Mouse (Mus musculus) myocyte (in vitro differentiated cells): ENCODE measurements around the gene AI597479. TPM values are rescaled to one million over a fixed set of nuclear protein-coding genes. Genes with fewer than 3 reads are reported as not detected.

ENCODE experiments used
- H3K27me3 ChIP-seq: one replicate; pipeline ENCODE4 v1.6.1; 2011; ENCODE audit not compliant: control insufficient read depth, insufficient read depth, insufficient read length
- H3K36me3 ChIP-seq: one replicate; pipeline ENCODE4 v1.6.1; 2011; ENCODE audit not compliant: control insufficient read depth, insufficient read depth
- H3K4me2 ChIP-seq: one replicate; pipeline ENCODE4 v1.6.1; 2011; ENCODE audit warnings: low read depth, control low read depth
- H3K4me3 ChIP-seq: one replicate; pipeline ENCODE4 v1.5.1; 2011; ENCODE audit warnings: mild to moderate bottlenecking, control low read depth, moderate library complexity
- H3K79me2 ChIP-seq: one replicate; pipeline ENCODE4 v1.6.1; 2011; ENCODE audit not compliant: control insufficient read depth, insufficient read depth
- H3ac ChIP-seq: one replicate; pipeline ENCODE4 v1.6.1; 2011; ENCODE audit not compliant: control insufficient read depth, insufficient read length
- CEBPB ChIP-seq: IDR thresholded peaks from 2 replicates; pipeline ENCODE4 v1.6.1; 2011; ENCODE audit warnings: mild to moderate bottlenecking, moderate library complexity; ENCODE audit not compliant: poor library complexity, insufficient read depth, severe bottlenecking
- E2F4 ChIP-seq: IDR thresholded peaks from one replicate; pipeline ENCODE4 v1.6.1; 2011; ENCODE audit warnings: mild to moderate bottlenecking, control low read depth, moderate library complexity; ENCODE audit not compliant: insufficient read depth
- MAX ChIP-seq: IDR thresholded peaks from one replicate; pipeline ENCODE4 v1.6.1; 2011; ENCODE audit warnings: low read depth, mild to moderate bottlenecking, control low read depth
- MYOD1 ChIP-seq, 3 experiments: IDR thresholded peaks; one replicate each; pipeline ENCODE4 v1.6.1; 2011; ENCODE audit warnings: control low read depth in 2 of 3, low read depth in 2 of 3, mild to moderate bottlenecking in 2 of 3, moderate library complexity in 1 of 3; ENCODE audit not compliant: insufficient read length in 2 of 3, control insufficient read depth in 1 of 3
- MYOG ChIP-seq, 3 experiments: IDR thresholded peaks; one replicate each; pipeline ENCODE4 v1.6.1; 2011; ENCODE audit warnings: control low read depth in 2 of 3, low read depth in 2 of 3, mild to moderate bottlenecking in 2 of 3; ENCODE audit not compliant: insufficient read length in 2 of 3, control insufficient read depth in 1 of 3, insufficient read depth in 1 of 3
- POLR2A ChIP-seq: IDR thresholded peaks from one replicate; pipeline ENCODE4 v1.6.1; 2011; ENCODE audit warnings: low read depth, mild to moderate bottlenecking, control low read depth, moderate library complexity; ENCODE audit not compliant: insufficient read length
- POLR2AphosphoS2 ChIP-seq: IDR thresholded peaks from one replicate; pipeline ENCODE4 v1.6.1; 2011; ENCODE audit warnings: low read depth, control low read depth; ENCODE audit not compliant: insufficient read length
- REST ChIP-seq: IDR thresholded peaks from one replicate; pipeline ENCODE4 v1.6.1; 2011; ENCODE audit warnings: mild to moderate bottlenecking, control low read depth, moderate library complexity; ENCODE audit not compliant: insufficient read depth, insufficient read length
- SRF ChIP-seq: IDR thresholded peaks from one replicate; pipeline ENCODE4 v1.6.1; 2011; ENCODE audit warnings: low read depth; ENCODE audit not compliant: control insufficient read depth, insufficient read length
- TCF12 ChIP-seq: IDR thresholded peaks from one replicate; pipeline ENCODE4 v1.6.1; 2011; ENCODE audit warnings: mild to moderate bottlenecking, control low read depth; ENCODE audit not compliant: poor library complexity, insufficient read depth, severe bottlenecking
- TCF3 ChIP-seq: IDR thresholded peaks from one replicate; pipeline ENCODE4 v1.6.1; 2011; ENCODE audit warnings: low read depth, control low read depth; ENCODE audit not compliant: insufficient read length
- USF1 ChIP-seq: IDR thresholded peaks from one replicate; pipeline ENCODE4 v1.6.1; 2011; ENCODE audit warnings: low read depth, mild to moderate bottlenecking, control low read depth, moderate library complexity
- polyA plus RNA-seq: library from polyadenylated mRNA; unstranded; fragments of >200 nt; fragmentation: generic; extraction: Trizol; gene quantifications from one replicate; pipeline ENCODE4 v1.2.1, GENCODE M21; 2012; ENCODE audit warnings: missing spikeins

AI597479 gene
- polyA plus RNA-seq: 12.0 TPM

GRCm38 (mm10) chr1:43098031-43098984, at the start of gene AI597479, which contains the start of gene Tgfbrap1:
Gene AI597479 (plus strand): TSS chr1:43098710.
Gene Tgfbrap1 (minus strand): TSS chr1:43098637.
- peaks cover 39% of the 10 kb centered on the region for H3K79me2 ChIP-seq
- H3K27me3 ChIP-seq: no peaks in the 10 kb centered on the region
- peak within 1 kb of the TSS; percentile 82 for H3K4me2 ChIP-seq
- TF ChIP-seq SRF: peak; percentile 32
- no peak for TF ChIP-seq TCF3
- TF ChIP-seq MYOG (IDR thresholded peaks at IDR 0.05; ENCODE audit: control insufficient read depth in 1 of 3, insufficient read depth in 1 of 3, insufficient read length in 2 of 3, low read depth in 2 of 3): peak; percentile 35 to 55 (median 46)
- no peak for TF ChIP-seq MAX
- TF ChIP-seq USF1: no peak
- no peak for TF ChIP-seq E2F4
- TF ChIP-seq POLR2A: peak; percentile 89
- TF ChIP-seq POLR2AphosphoS2: peak; percentile 89
- no peak for TF ChIP-seq TCF12
- TF ChIP-seq MYOD1 (IDR thresholded peaks at IDR 0.05; ENCODE audit: control insufficient read depth in 1 of 3, insufficient read length in 2 of 3, low read depth in 2 of 3): peak; percentile 52 to 82 (median 80)
- H3K36me3 ChIP-seq: peaks cover 18% of the 10 kb centered on the region
- peak within 1 kb of the TSS; percentile 76 for H3K4me3 ChIP-seq
- H3ac ChIP-seq: peak within 1 kb of the TSS; percentile 81

GRCm38 (mm10) chr1:43051903-43052302, 46.6 kb upstream of the AI597479 start:
- Histone ChIP-seq H3K36me3 (peaks cover 11% of the 10 kb centered on the region), H3K4me3 (no peak overlapping the region), H3K27me3 (no peaks in the 10 kb centered on the region), H3K79me2 (no peaks in the 10 kb centered on the region), H3K4me2 (no peak overlapping the region), H3ac (no peak overlapping the region)
- no peak for TF ChIP-seq TCF3

GRCm38 (mm10) chr1:43065615-43066310, 32.7 kb upstream of the AI597479 start:
- Histone ChIP-seq H3K27me3 (no peaks in the 10 kb centered on the region), H3K79me2 (no peaks in the 10 kb centered on the region), H3K36me3 (peaks cover 31% of the 10 kb centered on the region), H3K4me3 (no peak overlapping the region), H3K4me2 (no peak overlapping the region), H3ac (no peak overlapping the region)
- TF ChIP-seq E2F4 (no peak), REST (no peak), USF1 (no peak), TCF3 (no peak), MYOD1 (IDR thresholded peaks at IDR 0.05; ENCODE audit: control insufficient read depth in 1 of 3, insufficient read length in 2 of 3, low read depth in 2 of 3) (no peak), POLR2A (no peak), MAX (no peak), MYOG (IDR thresholded peaks at IDR 0.05; ENCODE audit: control insufficient read depth in 1 of 3, insufficient read depth in 1 of 3, insufficient read length in 2 of 3, low read depth in 2 of 3) (no peak), CEBPB (no peak), TCF12 (no peak), SRF (no peak), POLR2AphosphoS2 (no peak)

- Histone ChIP-seq H3K79me2 (no peaks in the 10 kb centered on the region), H3ac (no peak overlapping the region), H3K4me2 (no peak overlapping the region), H3K4me3 (no peak overlapping the region), H3K27me3 (no peaks in the 10 kb centered on the region), H3K36me3 (peaks cover 36% of the 10 kb centered on the region)
- TF ChIP-seq TCF3 (no peak), E2F4 (no peak), SRF (no peak), USF1 (no peak), MAX (no peak), TCF12 (no peak), CEBPB (no peak), POLR2AphosphoS2 (no peak)
Observed at GRCm38 (mm10) chr1:43066573-43066972, 31.9 kb upstream of the AI597479 start.

GRCm38 (mm10) chr1:43067551-43067950, 31.0 kb upstream of the AI597479 start:
- peaks cover 36% of the 10 kb centered on the region for H3K36me3 ChIP-seq

More at GRCm38 (mm10) chr1:43067551-43067950, 31.0 kb upstream of the AI597479 start:
- Histone ChIP-seq H3K4me2 (no peak overlapping the region), H3ac (no peak overlapping the region), H3K79me2 (no peaks in the 10 kb centered on the region), H3K4me3 (no peak overlapping the region), H3K27me3 (no peaks in the 10 kb centered on the region)
- TF ChIP-seq USF1: no peak
- no peak for TF ChIP-seq REST
- TF ChIP-seq MYOD1 (IDR thresholded peaks at IDR 0.05; ENCODE audit: control insufficient read depth in 1 of 3, insufficient read length in 2 of 3, low read depth in 2 of 3): no peak
- no peak for TF ChIP-seq POLR2AphosphoS2
- TF ChIP-seq E2F4: no peak
- TF ChIP-seq TCF3: no peak
- no peak for TF ChIP-seq MYOG (IDR thresholded peaks at IDR 0.05; ENCODE audit: control insufficient read depth in 1 of 3, insufficient read depth in 1 of 3, insufficient read length in 2 of 3, low read depth in 2 of 3)
- TF ChIP-seq SRF: no peak
- no peak for TF ChIP-seq MAX
- no peak for TF ChIP-seq CEBPB
- TF ChIP-seq POLR2A: no peak
- no peak for TF ChIP-seq TCF12
